Mouse (Mus musculus) ES-E14 (cell line): Measurements from ENCODE around the gene Adamts16.

ENCODE experiments used
- CHD2 ChIP-seq: IDR thresholded peaks from 2 replicates; pipeline ENCODE4 v1.6.1; 2014; ENCODE audit warnings: mild to moderate bottlenecking, low read depth, low read length, inconsistent platforms
- HCFC1 ChIP-seq: IDR thresholded peaks from 2 replicates; pipeline ENCODE4 v1.6.1; 2012; ENCODE audit warnings: low read length, inconsistent platforms, borderline replicate concordance; ENCODE audit not compliant: insufficient read depth
- MAFK ChIP-seq: IDR thresholded peaks from 2 replicates; pipeline ENCODE4 v1.6.1; 2014; ENCODE audit warnings: mild to moderate bottlenecking, low read depth, low read length, inconsistent platforms; ENCODE audit not compliant: insufficient read depth
- ZC3H11A ChIP-seq: IDR thresholded peaks from 2 replicates; pipeline ENCODE4 v1.6.1; 2012; ENCODE audit warnings: low read depth, mild to moderate bottlenecking, inconsistent platforms, low read length, borderline replicate concordance
- ZNF384 ChIP-seq: IDR thresholded peaks from 2 replicates; pipeline ENCODE4 v1.6.1; 2012; ENCODE audit warnings: low read depth, low read length, inconsistent platforms

- no peak for TF ChIP-seq ZNF384
- no peak for TF ChIP-seq ZC3H11A
- TF ChIP-seq MAFK: no peak
- TF ChIP-seq CHD2: no peak
- TF ChIP-seq HCFC1: no peak
Observed at GRCm38 (mm10) chr13:70684976-70685609, 156.5 kb downstream of the Adamts16 start.
